Mouse (Mus musculus): ENCODE results near the gene Gk5.

GRCm38 (mm10) chr9:96228285-96228684 is 109.1 kb downstream of the Gk5 start:
- TF ChIP-seq POLR2A (IDR thresholded peaks at IDR 0.05; ENCODE audit: insufficient read depth, low read depth, low read length) (no peak), CTCF (IDR thresholded peaks at IDR 0.05; ENCODE audit: insufficient read depth, low read depth, low read length) (no peak)

Data from olfactory bulb, adult 2 months (tissue).